Comparison of ENCODE assay signal across 20 mouse cellular contexts in the genomic region with DNA sequence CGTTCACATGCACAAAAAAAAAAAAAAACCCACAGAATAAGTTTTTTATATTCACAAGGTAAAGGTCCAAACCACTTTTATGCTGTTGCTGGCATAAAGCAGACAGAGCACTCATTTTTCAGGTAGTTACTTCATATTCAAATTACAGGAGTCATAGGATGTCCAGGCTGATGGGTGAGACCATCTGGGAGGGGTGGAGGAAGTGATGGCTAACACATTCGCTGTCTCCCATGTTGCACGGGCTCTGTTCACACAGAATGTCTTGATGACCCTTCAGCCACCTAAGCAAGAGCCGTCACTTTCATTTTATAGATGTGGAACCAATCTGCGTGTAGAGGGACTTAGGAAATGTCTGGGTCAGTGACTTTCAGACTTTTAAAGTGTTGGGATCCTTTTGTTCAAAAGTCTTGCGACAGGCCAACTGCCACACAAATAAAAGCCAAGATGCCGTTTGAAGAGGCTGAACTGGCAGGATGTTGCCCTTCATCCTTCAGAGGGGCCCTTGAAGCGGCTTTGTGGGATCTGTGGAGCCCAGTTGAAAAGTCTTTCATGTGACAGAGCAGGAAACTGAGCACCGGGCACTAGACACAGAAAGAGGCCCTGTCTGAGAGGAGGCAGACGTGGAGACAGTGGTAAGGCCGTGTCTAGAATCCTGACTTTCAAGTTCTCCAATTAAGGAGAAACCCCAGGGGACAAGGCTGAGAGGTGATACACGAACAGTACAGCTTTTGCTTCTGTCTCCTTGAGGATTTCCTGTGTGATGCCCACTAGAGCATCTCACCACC.
A peak's percentile ranks its signal among the peaks of the same experiment; 100 is the strongest.
DNase-seq lines count a peak whose midpoint lies in the region; ATAC-seq and TF ChIP-seq lines count a peak whose summit lies in the region.
"Had no signal": no experiment of that assay in that cellular context is flagged by ENCODE, and none has a peak within 500 bp of the region (broad histone marks: within the 10 kb centered on the region; RNA-seq: fewer than 3 reads in every experiment).

No protein-coding gene starts in this region.

- H3K9ac ChIP-seq in lung, embryonic 14.5 days: no peak overlapping the region
- no peak overlapping the region for H3K9ac ChIP-seq in midbrain, embryonic 15.5 days
- H3K9ac ChIP-seq in neural tube, embryonic 15.5 days (replicated peaks): no peak overlapping the region
- H3K9ac ChIP-seq: intestine, embryonic 15.5 days; kidney, embryonic 15.5 days; liver, embryonic 13.5 days had no signal

- H3K4me1 ChIP-seq in lung, embryonic 14.5 days (ENCODE audit: insufficient read depth): no peaks in the 10 kb centered on the region; the same call in 1 of the 2 replicates
- no peaks in the 10 kb centered on the region for H3K4me1 ChIP-seq in midbrain, embryonic 15.5 days
- no peaks in the 10 kb centered on the region for H3K4me1 ChIP-seq in neural tube, embryonic 15.5 days
- H3K4me1 ChIP-seq: intestine, embryonic 15.5 days; liver, embryonic 13.5 days had no signal

- H3K4me3 ChIP-seq in lung, embryonic 14.5 days (ENCODE audit: low read depth, low read length): no peak overlapping the region
- no peak overlapping the region for H3K4me3 ChIP-seq in midbrain, embryonic 15.5 days
- H3K4me3 ChIP-seq in neural tube, embryonic 15.5 days (replicated peaks): no peak overlapping the region
- H3K4me3 ChIP-seq: heart, embryonic 10.5 days; intestine, embryonic 15.5 days; kidney, embryonic 15.5 days; liver, embryonic 13.5 days; myocyte had no signal

- no peak overlapping the region for H3K4me2 ChIP-seq in lung, embryonic 14.5 days
- H3K4me2 ChIP-seq in midbrain, embryonic 15.5 days: no peak overlapping the region
- no peak overlapping the region for H3K4me2 ChIP-seq in neural tube, embryonic 15.5 days
- H3K4me2 ChIP-seq: intestine, embryonic 15.5 days; kidney, embryonic 15.5 days; liver, embryonic 13.5 days had no signal

- no peak for ATAC-seq in CD4-positive, CD25-positive, alpha-beta regulatory T cell, adult 4 months
- no peak for ATAC-seq in lung, embryonic 14.5 days (ENCODE audit: insufficient read depth)
- ATAC-seq in midbrain, embryonic 15.5 days (replicated peaks): peak; percentile 61
- ATAC-seq in neural tube, embryonic 15.5 days (ENCODE audit: low FRiP score): no peak
- ATAC-seq: forebrain, embryonic 16.5 days; intestine, embryonic 15.5 days had no signal

- no peak for TF ChIP-seq CTCF in lung, embryonic 14.5 days (IDR thresholded peaks at IDR 0.05; ENCODE audit: low read depth)

- H3K9me3 ChIP-seq in lung, embryonic 14.5 days (ENCODE audit: low read depth, low read length): no peaks in the 10 kb centered on the region
- H3K9me3 ChIP-seq in midbrain, embryonic 15.5 days: no peaks in the 10 kb centered on the region
- no peaks in the 10 kb centered on the region for H3K9me3 ChIP-seq in neural tube, embryonic 15.5 days (replicated peaks)
- H3K9me3 ChIP-seq: heart, embryonic 10.5 days; intestine, embryonic 15.5 days; kidney, embryonic 15.5 days; liver, embryonic 13.5 days had no signal

- peak; percentile 8 for DNase-seq in CD4-positive, CD25-positive, alpha-beta regulatory T cell, adult 2 months (ENCODE audit: low read depth, low spot score)
- DNase-seq in lung, embryonic 14.5 days: peak; percentile 27
- DNase-seq in lung, postnatal 36 days: no peak
- DNase-seq in thymus, postnatal 36 days: peak; percentile 8 to 24
- no peak for DNase-seq in adrenal gland, postnatal 4 days (ENCODE audit: low spot score in 2 of 2)
- DNase-seq: adrenal gland, adult 2 months; cerebellum, adult 18-20 months; gastrocnemius, postnatal 10 days; left cerebral cortex, postnatal 4 days; liver, embryonic 13.5 days; right cerebral cortex, postnatal 14 days had no signal

- H3K27ac ChIP-seq in lung, embryonic 14.5 days (ENCODE audit: low read depth): no peak overlapping the region
- H3K27ac ChIP-seq in midbrain, embryonic 15.5 days: no peak overlapping the region
- no peak overlapping the region for H3K27ac ChIP-seq in neural tube, embryonic 15.5 days (replicated peaks)
- H3K27ac ChIP-seq: heart, embryonic 10.5 days; intestine, embryonic 15.5 days; kidney, embryonic 15.5 days; liver, embryonic 13.5 days; macrophage had no signal

- 37% methylated on average over 12 of the region's 12 CpGs for WGBS in lung, embryonic 14.5 days
- 37% methylated on average over 12 of the region's 12 CpGs for WGBS in midbrain, embryonic 15.5 days
- 56% methylated on average over 12 of the region's 12 CpGs for WGBS in neural tube, embryonic 15.5 days

- H3K27me3 ChIP-seq in lung, embryonic 14.5 days (ENCODE audit: insufficient read depth, low read length): no peaks in the 10 kb centered on the region
- no peaks in the 10 kb centered on the region for H3K27me3 ChIP-seq in midbrain, embryonic 15.5 days (replicated peaks)
- H3K27me3 ChIP-seq in neural tube, embryonic 15.5 days (replicated peaks): no peaks in the 10 kb centered on the region
- H3K27me3 ChIP-seq: intestine, embryonic 15.5 days; kidney, embryonic 15.5 days; liver, embryonic 13.5 days had no signal

- H3K36me3 ChIP-seq in lung, embryonic 14.5 days (ENCODE audit: insufficient read depth): no peaks in the 10 kb centered on the region
- H3K36me3 ChIP-seq in midbrain, embryonic 15.5 days (replicated peaks): no peaks in the 10 kb centered on the region
- no peaks in the 10 kb centered on the region for H3K36me3 ChIP-seq in neural tube, embryonic 15.5 days
- H3K36me3 ChIP-seq: heart, embryonic 10.5 days; intestine, embryonic 15.5 days; kidney, embryonic 15.5 days; liver, embryonic 13.5 days had no signal

Comparison
In these comparisons a context has a peak if more than half of its experiments do, and no peak if none do; other contexts are left out.
1. DNase-seq: peak in CD4-positive, CD25-positive, alpha-beta regulatory T cell, adult 2 months (single experiment), lung, embryonic 14.5 days (single experiment) and thymus, postnatal 36 days (2 of 2); none in lung, postnatal 36 days (single experiment) and adrenal gland, postnatal 4 days (0 of 2).